Mouse (Mus musculus) erythroblast, embryonic 14.5 days (primary cell): ENCODE results near the gene AU041133. TPM values are rescaled to one million over a fixed set of nuclear protein-coding genes. Genes with fewer than 3 reads are reported as not detected.
"Not testable (repeated sequence)": the region's sequence is repeated elsewhere in the genome, so short reads cannot be mapped to it uniquely, and the experiment has no call there.

Experiments used
- H3K27me3 ChIP-seq: 2 replicates; pipeline ENCODE4 v1.6.1; 2012; ENCODE audit warnings: inconsistent platforms; ENCODE audit not compliant: control insufficient read depth
- H3K36me3 ChIP-seq: 2 replicates; pipeline ENCODE4 v1.6.1; 2012; ENCODE audit warnings: mild to moderate bottlenecking, inconsistent platforms; ENCODE audit not compliant: control insufficient read depth
- H3K4me1 ChIP-seq: 2 replicates; pipeline ENCODE4 v1.6.1; 2012; ENCODE audit warnings: inconsistent platforms; ENCODE audit not compliant: control insufficient read depth
- H3K4me3 ChIP-seq: replicated peaks from 2 replicates; pipeline ENCODE3; 2012; ENCODE audit warnings: moderate library complexity, mild to moderate bottlenecking, inconsistent platforms
- H3K9me3 ChIP-seq: 2 replicates; pipeline ENCODE4 v1.6.1; 2012; ENCODE audit warnings: low read length, inconsistent platforms, mixed read lengths; ENCODE audit not compliant: control insufficient read depth
- GATA1 ChIP-seq: IDR thresholded peaks from 2 replicates; pipeline ENCODE4 v1.6.1; 2012; ENCODE audit warnings: low read length, inconsistent platforms, mixed read lengths
- TAL1 ChIP-seq: IDR thresholded peaks from 3 replicates; pipeline ENCODE4 v1.6.1; 2012; ENCODE audit warnings: low read length, inconsistent platforms, mixed read lengths
- polyA plus RNA-seq: library from polyadenylated mRNA; stranded (reverse); fragments of >175 nt; gene quantifications from 2 replicates; pipeline ENCODE4 v1.2.3, GENCODE M21; 2012

Gene AU041133
- not detected in 2 replicates for polyA plus RNA-seq

GRCm38 (mm10) chr10:82127850-82128401 is at the start of gene AU041133:
Gene AU041133 (plus strand): TSS chr10:82128013.
- TF ChIP-seq TAL1 (no peak), GATA1 (no peak)
- peak within 1 kb of the TSS; percentile 80 for H3K4me3 ChIP-seq
- no peaks in the 10 kb centered on the region for H3K36me3 ChIP-seq
- H3K27me3 ChIP-seq = no peaks in the 10 kb centered on the region
- peaks cover 11% of the 10 kb centered on the region for H3K9me3 ChIP-seq
- H3K4me1 ChIP-seq = peaks cover 11% of the 10 kb centered on the region

DNA sequence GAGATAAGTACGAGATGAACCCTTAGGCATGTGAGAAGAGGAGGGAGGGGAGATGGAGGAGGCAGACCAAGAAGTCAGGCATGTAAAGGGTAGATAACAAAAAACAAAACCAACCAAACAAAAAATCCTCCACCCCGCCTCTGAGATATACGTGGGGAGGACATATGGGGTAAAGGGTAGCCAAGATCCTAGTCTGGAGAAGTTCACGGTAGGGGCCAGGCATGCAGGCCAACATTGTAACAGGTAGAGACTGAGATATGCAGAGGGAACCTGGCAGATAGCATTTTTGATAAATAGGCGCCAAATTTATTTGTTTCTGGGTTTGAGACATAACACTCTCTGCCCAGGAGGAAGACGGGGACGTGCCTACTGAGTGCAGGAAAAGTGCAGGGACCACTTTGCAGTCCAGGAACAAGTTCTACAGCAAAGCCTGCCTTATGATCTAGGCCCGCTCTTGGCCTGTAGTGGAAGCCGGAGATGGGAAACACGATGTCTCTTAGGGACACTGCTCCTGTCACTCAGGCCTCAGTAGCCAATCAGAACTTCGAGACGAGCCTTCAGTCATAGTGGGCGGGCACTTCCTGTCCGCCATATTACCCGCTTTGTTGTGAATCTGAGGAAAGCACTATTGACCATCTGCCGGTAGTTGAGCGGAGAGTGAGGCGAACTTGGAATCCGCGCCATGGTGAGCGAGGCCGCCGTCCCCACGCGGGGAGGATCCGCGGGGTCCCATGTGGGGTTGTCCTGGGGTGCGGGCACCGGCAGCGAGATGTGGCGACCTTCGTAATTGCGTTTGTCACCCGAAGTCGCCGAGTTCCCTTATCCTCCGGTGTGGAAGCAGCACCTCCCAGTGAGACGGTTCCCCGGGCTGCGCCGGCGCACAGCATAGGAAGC is 44.8 kb upstream of the AU041133 start, which contains the start of gene BC024063:
TSS of gene BC024063 (plus strand) at position 626 of the 894 bp plus-strand sequence.
- not testable (repeated sequence) for H3K9me3 ChIP-seq, H3K36me3 ChIP-seq, H3K27me3 ChIP-seq, H3K4me1 ChIP-seq
- peak within 1 kb of the TSS; percentile 65 for H3K4me3 ChIP-seq

DNA sequence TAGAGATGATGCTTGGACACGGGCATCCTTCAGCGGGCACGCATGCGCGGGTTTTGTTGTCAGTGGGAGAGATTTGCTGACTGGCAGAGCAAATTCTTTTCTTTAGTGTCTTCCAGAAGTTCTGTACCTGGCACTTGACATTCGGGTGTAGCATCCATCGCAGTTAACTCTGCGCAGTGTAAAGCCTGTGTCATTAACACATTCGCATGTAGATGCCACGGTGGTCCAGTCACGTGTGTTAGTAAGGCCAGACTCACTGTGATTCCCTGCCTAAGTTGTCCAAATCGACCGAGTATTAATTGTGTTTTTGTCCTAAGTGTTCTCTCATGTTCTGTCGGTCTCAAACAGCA is 44.2 kb upstream of the AU041133 start:
- not testable (repeated sequence) for H3K36me3 ChIP-seq, H3K27me3 ChIP-seq, H3K4me1 ChIP-seq, H3K9me3 ChIP-seq
- H3K4me3 ChIP-seq = peak overlapping the region; percentile 65

DNA sequence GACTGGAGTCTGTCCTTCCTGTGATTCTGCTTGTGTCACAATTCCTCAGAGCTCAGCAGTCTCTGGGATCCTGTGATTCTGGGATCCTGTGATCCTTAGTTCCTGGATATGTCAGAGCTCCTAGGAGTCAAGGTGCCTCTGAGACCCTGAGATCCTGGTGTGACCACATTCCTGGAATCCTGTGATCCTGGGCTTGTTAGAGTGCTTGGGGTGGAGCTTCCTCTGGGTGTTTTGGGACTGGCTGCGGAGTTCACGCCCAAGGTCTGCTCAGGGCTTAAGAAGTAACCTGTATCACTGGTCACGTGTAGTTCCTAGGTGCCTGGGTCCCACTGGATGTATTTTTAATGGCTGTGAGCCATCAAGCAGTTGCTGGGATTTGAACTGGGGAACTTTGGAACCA is 10.6 kb upstream of the AU041133 start:
- H3K9me3 ChIP-seq = peaks cover 12% of the 10 kb centered on the region
- TF ChIP-seq GATA1 (no peak), TAL1 (no peak)
- H3K36me3 ChIP-seq = no peaks in the 10 kb centered on the region
- no peaks in the 10 kb centered on the region for H3K4me1 ChIP-seq
- H3K4me3 ChIP-seq = no peak overlapping the region
- no peaks in the 10 kb centered on the region for H3K27me3 ChIP-seq

DNA sequence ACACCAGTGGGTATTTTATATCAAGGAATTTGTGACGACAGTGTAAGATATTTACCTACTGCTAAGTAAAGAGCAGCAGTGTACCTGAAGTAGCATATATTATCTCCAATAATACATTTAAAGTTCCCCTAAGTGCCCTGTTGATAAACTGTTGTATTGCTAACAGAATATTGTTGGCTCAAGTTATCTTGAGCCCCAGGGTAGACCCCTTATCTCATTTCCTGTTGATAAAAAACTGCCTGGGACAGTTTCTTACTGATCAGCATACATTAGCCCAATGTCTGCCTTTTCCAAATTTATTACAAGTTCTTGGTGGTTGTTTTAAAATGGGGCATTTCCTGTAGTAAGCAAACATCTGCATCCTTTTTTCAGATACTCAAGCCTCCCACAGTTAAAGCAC is 17.5 kb downstream of the AU041133 start:
- Histone ChIP-seq H3K4me3 (no peak overlapping the region), H3K9me3 (peaks cover 27% of the 10 kb centered on the region), H3K4me1 (no peaks in the 10 kb centered on the region), H3K27me3 (no peaks in the 10 kb centered on the region), H3K36me3 (peaks cover 18% of the 10 kb centered on the region)
- TF ChIP-seq GATA1 (no peak), TAL1 (no peak)

DNA sequence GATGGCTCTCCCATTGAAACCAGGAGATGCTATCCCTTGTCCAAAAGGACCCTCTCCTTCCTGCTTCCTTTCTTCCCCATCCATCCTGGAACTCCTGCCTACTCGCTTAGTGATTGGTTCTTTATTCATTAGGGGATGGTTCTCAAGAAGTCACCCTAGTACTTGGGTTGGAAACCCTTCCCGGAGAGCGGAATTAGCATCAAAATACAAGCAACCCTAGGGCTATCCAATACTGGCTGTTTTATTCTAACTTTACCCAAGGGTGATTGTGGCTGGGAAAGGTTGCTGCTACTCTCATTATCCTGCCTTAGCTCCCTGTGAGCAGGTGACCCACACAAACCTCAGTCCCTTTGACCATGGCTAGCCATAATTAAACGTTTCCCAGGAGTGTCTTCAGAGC is 19.8 kb downstream of the AU041133 start:
- no peaks in the 10 kb centered on the region for H3K4me1 ChIP-seq
- no peaks in the 10 kb centered on the region for H3K27me3 ChIP-seq
- H3K36me3 ChIP-seq = peaks cover 38% of the 10 kb centered on the region
- H3K9me3 ChIP-seq = peaks cover 50% of the 10 kb centered on the region
- no peak overlapping the region for H3K4me3 ChIP-seq
- TF ChIP-seq TAL1 (no peak), GATA1 (no peak)

DNA sequence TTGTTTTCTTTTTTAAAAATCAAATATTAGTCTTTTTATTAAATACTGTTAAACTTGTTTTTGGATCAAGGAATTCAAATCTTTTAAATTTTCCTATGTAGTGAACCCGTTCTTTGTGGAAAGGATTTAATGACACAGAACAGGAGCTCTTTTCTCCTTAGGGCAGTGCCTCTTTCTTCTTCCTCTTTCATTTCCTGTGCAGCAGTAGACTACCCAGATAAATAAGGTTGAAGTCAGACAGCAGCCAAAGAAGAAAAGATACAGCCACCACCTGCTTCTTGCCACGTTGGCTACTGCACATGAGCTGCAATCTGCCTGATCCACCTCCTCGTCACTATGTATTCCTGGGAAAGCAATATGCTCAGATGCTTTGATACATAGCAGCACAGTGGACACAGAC is 40.0 kb downstream of the AU041133 start:
- Histone ChIP-seq H3K4me1 (no peaks in the 10 kb centered on the region), H3K4me3 (no peak overlapping the region), H3K9me3 (peaks cover 2% of the 10 kb centered on the region; the same call in 1 of the 2 replicates), H3K27me3 (no peaks in the 10 kb centered on the region), H3K36me3 (no peaks in the 10 kb centered on the region)
- TF ChIP-seq GATA1 (no peak), TAL1 (no peak)

- no peaks in the 10 kb centered on the region for H3K27me3 ChIP-seq
- H3K4me1 ChIP-seq = no peaks in the 10 kb centered on the region
- H3K4me3 ChIP-seq = no peak overlapping the region
- TF ChIP-seq GATA1 = no peak
- TF ChIP-seq TAL1 = no peak
- H3K36me3 ChIP-seq = no peaks in the 10 kb centered on the region
- H3K9me3 ChIP-seq = no peaks in the 10 kb centered on the region; the same call in 1 of the 2 replicates
Observed at GRCm38 (mm10) chr10:82169776-82170175, 42.0 kb downstream of the AU041133 start.

GRCm38 (mm10) chr10:82170808-82171207 is 43.0 kb downstream of the AU041133 start:
- no peaks in the 10 kb centered on the region for H3K36me3 ChIP-seq
- H3K4me3 ChIP-seq = no peak overlapping the region
- no peak for TF ChIP-seq TAL1
- no peak for TF ChIP-seq GATA1
- H3K4me1 ChIP-seq = no peaks in the 10 kb centered on the region
- H3K9me3 ChIP-seq = peaks cover 2% of the 10 kb centered on the region; the same call in 1 of the 2 replicates
- no peaks in the 10 kb centered on the region for H3K27me3 ChIP-seq
